Mouse (Mus musculus) testis, adult 2 months (tissue): ENCODE results near the gene Fscn3.

Experiments
- CTCF ChIP-seq: fragments of 200-500 bp; IDR thresholded peaks from 2 replicates; pipeline ENCODE4 v1.5.1; 2012; ENCODE audit warnings: low read depth, mild to moderate bottlenecking, inconsistent platforms, low read length, moderate library complexity; ENCODE audit not compliant: control insufficient read depth, insufficient read depth, insufficient replicate concordance
- POLR2A ChIP-seq: fragments of 200-500 bp; IDR thresholded peaks from 2 replicates; pipeline ENCODE4 v1.6.1; 2012; ENCODE audit warnings: low read depth, mild to moderate bottlenecking, inconsistent platforms, low read length, moderate library complexity; ENCODE audit not compliant: control insufficient read depth

DNA sequence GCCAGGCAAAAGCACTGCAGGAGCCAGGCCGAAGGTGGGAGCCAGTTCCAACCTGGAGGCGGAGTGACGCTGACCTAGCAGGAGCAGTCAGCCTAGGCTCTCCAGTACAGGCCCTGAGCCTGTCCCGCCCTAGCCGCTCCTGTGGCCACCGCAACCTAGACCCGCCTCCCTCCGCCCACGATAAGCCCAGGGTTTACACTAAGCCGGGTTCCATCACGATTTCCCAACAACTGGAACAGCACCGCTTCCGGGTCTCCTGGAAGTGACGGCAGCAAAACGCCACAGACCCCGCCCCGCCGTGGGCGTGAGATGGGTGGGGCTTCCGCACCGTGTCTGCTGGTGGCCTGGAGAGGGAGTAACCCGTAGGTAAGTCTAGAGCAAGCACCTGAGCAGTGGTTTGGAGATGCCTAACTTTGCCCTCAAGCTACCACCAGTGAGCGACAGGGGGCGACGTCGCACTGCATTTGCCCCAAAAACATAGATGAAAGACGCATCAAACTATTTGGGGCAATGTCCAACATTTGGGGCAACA, 6.1 kb upstream of the Fscn3 start:
- TF ChIP-seq POLR2A = peak; percentile 86
- TF ChIP-seq CTCF = peak; percentile 64; the same call in 1 of the 2 replicates
